Mouse (Mus musculus) myocyte (in vitro differentiated cells): Measurements from ENCODE around the gene Ptges2. TPM values are rescaled to one million over a fixed set of nuclear protein-coding genes. Genes with fewer than 3 reads are reported as not detected.

ENCODE experiments used
- H3K27me3 ChIP-seq: one replicate; pipeline ENCODE4 v1.6.1; 2011; ENCODE audit not compliant: control insufficient read depth, insufficient read depth, insufficient read length
- H3K36me3 ChIP-seq: one replicate; pipeline ENCODE4 v1.6.1; 2011; ENCODE audit not compliant: control insufficient read depth, insufficient read depth
- H3K4me2 ChIP-seq: one replicate; pipeline ENCODE4 v1.6.1; 2011; ENCODE audit warnings: low read depth, control low read depth
- H3K4me3 ChIP-seq: one replicate; pipeline ENCODE4 v1.5.1; 2011; ENCODE audit warnings: mild to moderate bottlenecking, control low read depth, moderate library complexity
- H3K79me2 ChIP-seq: one replicate; pipeline ENCODE4 v1.6.1; 2011; ENCODE audit not compliant: control insufficient read depth, insufficient read depth
- H3ac ChIP-seq: one replicate; pipeline ENCODE4 v1.6.1; 2011; ENCODE audit not compliant: control insufficient read depth, insufficient read length
- CEBPB ChIP-seq: IDR thresholded peaks from 2 replicates; pipeline ENCODE4 v1.6.1; 2011; ENCODE audit warnings: mild to moderate bottlenecking, moderate library complexity; ENCODE audit not compliant: poor library complexity, insufficient read depth, severe bottlenecking
- E2F4 ChIP-seq: IDR thresholded peaks from one replicate; pipeline ENCODE4 v1.6.1; 2011; ENCODE audit warnings: mild to moderate bottlenecking, control low read depth, moderate library complexity; ENCODE audit not compliant: insufficient read depth
- MAX ChIP-seq: IDR thresholded peaks from one replicate; pipeline ENCODE4 v1.6.1; 2011; ENCODE audit warnings: low read depth, mild to moderate bottlenecking, control low read depth
- MYOD1 ChIP-seq, 3 experiments: IDR thresholded peaks; one replicate each; pipeline ENCODE4 v1.6.1; 2011; ENCODE audit warnings: control low read depth in 2 of 3, low read depth in 2 of 3, mild to moderate bottlenecking in 2 of 3, moderate library complexity in 1 of 3; ENCODE audit not compliant: insufficient read length in 2 of 3, control insufficient read depth in 1 of 3
- MYOG ChIP-seq, 3 experiments: IDR thresholded peaks; one replicate each; pipeline ENCODE4 v1.6.1; 2011; ENCODE audit warnings: control low read depth in 2 of 3, low read depth in 2 of 3, mild to moderate bottlenecking in 2 of 3; ENCODE audit not compliant: insufficient read length in 2 of 3, control insufficient read depth in 1 of 3, insufficient read depth in 1 of 3
- POLR2A ChIP-seq: IDR thresholded peaks from one replicate; pipeline ENCODE4 v1.6.1; 2011; ENCODE audit warnings: low read depth, mild to moderate bottlenecking, control low read depth, moderate library complexity; ENCODE audit not compliant: insufficient read length
- POLR2AphosphoS2 ChIP-seq: IDR thresholded peaks from one replicate; pipeline ENCODE4 v1.6.1; 2011; ENCODE audit warnings: low read depth, control low read depth; ENCODE audit not compliant: insufficient read length
- REST ChIP-seq: IDR thresholded peaks from one replicate; pipeline ENCODE4 v1.6.1; 2011; ENCODE audit warnings: mild to moderate bottlenecking, control low read depth, moderate library complexity; ENCODE audit not compliant: insufficient read depth, insufficient read length
- SRF ChIP-seq: IDR thresholded peaks from one replicate; pipeline ENCODE4 v1.6.1; 2011; ENCODE audit warnings: low read depth; ENCODE audit not compliant: control insufficient read depth, insufficient read length
- TCF12 ChIP-seq: IDR thresholded peaks from one replicate; pipeline ENCODE4 v1.6.1; 2011; ENCODE audit warnings: mild to moderate bottlenecking, control low read depth; ENCODE audit not compliant: poor library complexity, insufficient read depth, severe bottlenecking
- TCF3 ChIP-seq: IDR thresholded peaks from one replicate; pipeline ENCODE4 v1.6.1; 2011; ENCODE audit warnings: low read depth, control low read depth; ENCODE audit not compliant: insufficient read length
- USF1 ChIP-seq: IDR thresholded peaks from one replicate; pipeline ENCODE4 v1.6.1; 2011; ENCODE audit warnings: low read depth, mild to moderate bottlenecking, control low read depth, moderate library complexity
- polyA plus RNA-seq: library from polyadenylated mRNA; unstranded; fragments of >200 nt; fragmentation: generic; extraction: Trizol; gene quantifications from one replicate; pipeline ENCODE4 v1.2.1, GENCODE M21; 2012; ENCODE audit warnings: missing spikeins

Ptges2 gene
- 50.6 TPM for polyA plus RNA-seq

- peak within 1 kb of the TSS; percentile 59 for H3ac ChIP-seq
- H3K4me3 ChIP-seq = peak within 1 kb of the TSS; percentile 83
- TF ChIP-seq MYOD1 (IDR thresholded peaks at IDR 0.05; ENCODE audit: control insufficient read depth in 1 of 3, insufficient read length in 2 of 3, low read depth in 2 of 3) (no peak), USF1 (peak; percentile 98), TCF3 (no peak), POLR2A (peak; percentile 53), POLR2AphosphoS2 (peak; percentile 53), MAX (peak; percentile 89)
- H3K27me3 ChIP-seq = no peaks in the 10 kb centered on the region
- peaks cover 23% of the 10 kb centered on the region for H3K79me2 ChIP-seq
- H3K36me3 ChIP-seq = no peaks in the 10 kb centered on the region
- peak within 1 kb of the TSS; percentile 99 for H3K4me2 ChIP-seq
Observed at GRCm38 (mm10) chr2:32395484-32395945, at the start of gene Ptges2. Gene Ptges2, plus strand, starts transcription at chr2:32395896.

DNA sequence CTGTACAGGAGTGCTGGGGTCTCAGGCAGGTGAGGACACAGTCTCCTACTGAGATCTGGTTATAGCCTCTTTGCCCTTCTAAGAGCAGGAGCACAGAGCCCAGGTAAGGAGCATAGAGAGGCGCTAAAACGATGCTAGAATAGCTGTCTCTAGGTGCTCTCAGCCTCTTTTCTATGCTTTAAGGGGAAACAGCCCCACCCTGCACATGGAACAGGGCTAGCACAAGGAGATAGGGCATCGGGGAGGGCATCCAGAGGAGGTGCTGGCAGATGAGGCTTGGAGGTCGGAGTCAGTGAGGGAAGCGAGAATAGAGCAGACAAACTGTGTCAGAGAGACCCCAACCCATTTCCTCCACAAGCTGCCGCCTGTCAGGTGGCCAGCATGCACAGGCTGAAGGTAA, 48.7 kb upstream of the Ptges2 start:
- Histone ChIP-seq H3K36me3 (no peaks in the 10 kb centered on the region), H3K79me2 (no peaks in the 10 kb centered on the region), H3K4me3 (no peak overlapping the region), H3K27me3 (no peaks in the 10 kb centered on the region), H3K4me2 (no peak overlapping the region), H3ac (no peak overlapping the region)
- TF ChIP-seq TCF3 = no peak
- TF ChIP-seq CEBPB = no peak
- no peak for TF ChIP-seq MYOD1 (IDR thresholded peaks at IDR 0.05; ENCODE audit: control insufficient read depth in 1 of 3, insufficient read length in 2 of 3, low read depth in 2 of 3)
- no peak for TF ChIP-seq MAX
- no peak for TF ChIP-seq POLR2AphosphoS2
- no peak for TF ChIP-seq POLR2A
- no peak for TF ChIP-seq REST
- no peak for TF ChIP-seq MYOG (IDR thresholded peaks at IDR 0.05; ENCODE audit: control insufficient read depth in 1 of 3, insufficient read depth in 1 of 3, insufficient read length in 2 of 3, low read depth in 2 of 3)
- no peak for TF ChIP-seq E2F4
- TF ChIP-seq USF1 = no peak
- TF ChIP-seq TCF12 = no peak
- TF ChIP-seq SRF = no peak

GRCm38 (mm10) chr2:32348311-32348710, 47.4 kb upstream of the Ptges2 start:
- Histone ChIP-seq H3K27me3 (no peaks in the 10 kb centered on the region), H3ac (no peak overlapping the region), H3K4me3 (no peak overlapping the region), H3K36me3 (no peaks in the 10 kb centered on the region), H3K4me2 (no peak overlapping the region), H3K79me2 (no peaks in the 10 kb centered on the region)
- TF ChIP-seq TCF12 = no peak
- no peak for TF ChIP-seq POLR2A
- no peak for TF ChIP-seq E2F4
- TF ChIP-seq MYOG (IDR thresholded peaks at IDR 0.05; ENCODE audit: control insufficient read depth in 1 of 3, insufficient read depth in 1 of 3, insufficient read length in 2 of 3, low read depth in 2 of 3) = no peak
- TF ChIP-seq TCF3 = no peak
- TF ChIP-seq REST = no peak
- no peak for TF ChIP-seq USF1

GRCm38 (mm10) chr2:32349625-32350255, 46.0 kb upstream of the Ptges2 start:
- H3K4me3 ChIP-seq = no peak overlapping the region
- H3K36me3 ChIP-seq = no peaks in the 10 kb centered on the region
- no peaks in the 10 kb centered on the region for H3K27me3 ChIP-seq
- no peak overlapping the region for H3ac ChIP-seq
- no peak overlapping the region for H3K4me2 ChIP-seq
- TF ChIP-seq MAX = no peak
- TF ChIP-seq E2F4 = no peak
- no peak for TF ChIP-seq REST
- TF ChIP-seq CEBPB = no peak
- no peak for TF ChIP-seq USF1
- TF ChIP-seq MYOD1 (IDR thresholded peaks at IDR 0.05; ENCODE audit: control insufficient read depth in 1 of 3, insufficient read length in 2 of 3, low read depth in 2 of 3) = no peak
- no peak for TF ChIP-seq TCF12
- no peak for TF ChIP-seq SRF
- no peak for TF ChIP-seq POLR2A
- TF ChIP-seq POLR2AphosphoS2 = no peak
- no peak for TF ChIP-seq MYOG (IDR thresholded peaks at IDR 0.05; ENCODE audit: control insufficient read depth in 1 of 3, insufficient read depth in 1 of 3, insufficient read length in 2 of 3, low read depth in 2 of 3)
- TF ChIP-seq TCF3 = no peak
- H3K79me2 ChIP-seq = no peaks in the 10 kb centered on the region

- H3K4me2 ChIP-seq = no peak overlapping the region
Observed at GRCm38 (mm10) chr2:32350471-32351051, 45.1 kb upstream of the Ptges2 start.

More at GRCm38 (mm10) chr2:32350471-32351051, 45.1 kb upstream of the Ptges2 start:
- no peak for TF ChIP-seq SRF
- no peak for TF ChIP-seq REST
- no peak for TF ChIP-seq USF1
- TF ChIP-seq MYOD1 (IDR thresholded peaks at IDR 0.05; ENCODE audit: control insufficient read depth in 1 of 3, insufficient read length in 2 of 3, low read depth in 2 of 3) = no peak
- TF ChIP-seq POLR2A = no peak
- TF ChIP-seq MAX = no peak
- no peak for TF ChIP-seq TCF3
- no peak for TF ChIP-seq CEBPB
- no peak for TF ChIP-seq TCF12
- TF ChIP-seq E2F4 = no peak
- no peak for TF ChIP-seq MYOG (IDR thresholded peaks at IDR 0.05; ENCODE audit: control insufficient read depth in 1 of 3, insufficient read depth in 1 of 3, insufficient read length in 2 of 3, low read depth in 2 of 3)
- TF ChIP-seq POLR2AphosphoS2 = no peak
- no peaks in the 10 kb centered on the region for H3K36me3 ChIP-seq
- H3K79me2 ChIP-seq = no peaks in the 10 kb centered on the region
- no peak overlapping the region for H3ac ChIP-seq
- H3K4me3 ChIP-seq = no peak overlapping the region
- H3K27me3 ChIP-seq = no peaks in the 10 kb centered on the region
